Mouse (Mus musculus) heart, embryonic 10.5 days (tissue): Measurements from ENCODE around the gene Ccr10. TPM values are rescaled to one million over a fixed set of nuclear protein-coding genes. Genes with fewer than 3 reads are reported as not detected.
"Not testable (repeated sequence)": the region's sequence is repeated elsewhere in the genome, so short reads cannot be mapped to it uniquely, and the experiment has no call there.

Source experiments
- DNase-seq: peaks from one replicate; pipeline ENCODE4 v3.0.0-alpha.2; 2017; ENCODE audit warnings: low spot score
- H3K27ac ChIP-seq: fragments of 300-500 bp; sonication (generic); 2 replicates; pipeline ENCODE4 v1.5.1; 2016; ENCODE audit warnings: mild to moderate bottlenecking
- H3K27me3 ChIP-seq: fragments of 300-500 bp; sonication (generic); 2 replicates; pipeline ENCODE4 v1.6.1; 2016; ENCODE audit warnings: mild to moderate bottlenecking; ENCODE audit not compliant: poor library complexity, insufficient read depth, severe bottlenecking
- H3K36me3 ChIP-seq: fragments of 300-500 bp; sonication (generic); 2 replicates; pipeline ENCODE4 v1.6.1; 2016; ENCODE audit warnings: mild to moderate bottlenecking, moderate library complexity
- H3K4me1 ChIP-seq: fragments of 300-500 bp; sonication (generic); 2 replicates; pipeline ENCODE4 v1.6.1; 2016; ENCODE audit warnings: mild to moderate bottlenecking
- H3K4me3 ChIP-seq: fragments of 300-500 bp; sonication (generic); 2 replicates; pipeline ENCODE4 v1.5.1; 2016; ENCODE audit warnings: mild to moderate bottlenecking, moderate library complexity
- H3K9me3 ChIP-seq: fragments of 300-500 bp; sonication (generic); 2 replicates; pipeline ENCODE4 v1.6.1; 2016; ENCODE audit warnings: mild to moderate bottlenecking, moderate library complexity
- WGBS: fragments of 180-500 bp; shearing (Covaris S2); methylation state at CpG from one replicate; pipeline ENCODE4 v1.1.7; 2016; 5-methylcytosine and 5-hydroxymethylcytosine counted together
- polyA plus RNA-seq: library from polyadenylated mRNA; unstranded; fragments of >200 nt; fragmentation: Nextera tagmentation; extraction: Ambion mirVana; gene quantifications from 2 replicates; pipeline ENCODE4 v1.2.1, GENCODE M21; 2016

Gene Ccr10
- polyA plus RNA-seq, 1 experiment from 2014 or later = 0.19 TPM

DNA sequence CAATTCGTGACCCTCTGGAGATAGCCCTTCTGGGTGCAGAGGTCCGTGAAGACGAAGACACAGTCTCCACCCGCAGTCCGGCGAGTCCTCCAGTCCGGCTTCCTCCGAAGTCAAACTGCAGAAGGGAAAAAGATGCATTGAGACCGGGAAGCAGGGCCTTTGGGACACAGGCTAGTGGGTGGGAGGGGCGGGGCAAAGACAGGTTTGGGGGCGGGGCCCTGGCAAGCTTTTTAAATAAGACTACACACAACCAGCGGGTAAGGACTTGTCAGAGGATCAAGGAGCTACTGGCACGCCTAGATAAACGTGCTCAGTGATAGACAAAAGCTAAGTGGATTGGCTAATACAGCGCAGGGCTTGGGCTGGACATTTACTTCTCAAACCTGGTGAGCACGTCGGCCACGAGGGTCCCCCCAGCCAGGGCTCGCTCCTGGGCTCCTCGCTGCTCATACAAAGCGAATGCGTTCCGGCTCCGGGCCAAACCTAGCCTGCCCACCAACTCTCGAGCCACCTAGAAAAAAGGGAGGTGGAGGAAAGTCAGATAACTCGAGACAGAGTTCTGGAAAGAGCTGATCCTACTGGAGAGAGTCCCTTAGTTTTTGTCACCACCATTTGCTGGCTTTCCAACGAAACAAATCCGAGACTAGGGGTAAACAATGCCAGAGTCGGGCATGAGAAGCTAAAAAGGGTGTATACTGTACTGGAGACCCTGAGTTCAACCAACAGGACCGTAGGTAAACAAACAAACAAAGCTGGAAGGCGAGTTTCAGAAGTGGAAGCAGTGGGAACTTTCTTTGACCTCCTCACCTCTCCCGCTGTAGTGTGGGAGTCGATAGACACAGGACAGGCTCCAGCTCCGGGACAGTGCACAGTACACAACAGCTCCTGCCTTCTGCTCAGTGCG lies 10.3 kb downstream of the Ccr10 start:
- no peak for DNase-seq
- Histone ChIP-seq H3K9me3 (no peaks in the 10 kb centered on the region), H3K27ac (no peak overlapping the region), H3K27me3 (peaks cover 94% of the 10 kb centered on the region), H3K36me3 (peaks cover 56% of the 10 kb centered on the region), H3K4me3 (peak overlapping the region; percentile 57), H3K4me1 (peaks cover 51% of the 10 kb centered on the region)
- 16% methylated on average over 35 of the region's 35 CpGs for WGBS

DNA sequence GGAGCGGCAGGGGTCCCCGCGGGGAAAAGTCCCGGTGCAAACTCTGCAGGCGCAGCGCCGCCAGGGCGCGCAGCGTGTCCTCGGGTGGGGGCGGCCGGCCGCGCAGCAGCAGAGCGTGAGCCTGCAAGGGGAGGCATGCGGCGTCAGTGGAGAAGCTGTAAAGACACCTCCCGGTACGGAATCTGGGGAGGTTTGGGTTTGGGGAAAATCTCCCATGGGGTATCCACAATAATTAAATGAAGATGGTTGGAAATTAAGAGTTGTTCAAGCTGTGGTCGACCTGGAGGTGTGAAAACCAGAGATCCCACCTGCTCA lies 10.9 kb downstream of the Ccr10 start:
- H3K4me3 ChIP-seq = peak overlapping the region; percentile 57
- WGBS = 13% methylated on average over 21 of the region's 21 CpGs
- peaks cover 56% of the 10 kb centered on the region for H3K36me3 ChIP-seq
- H3K27me3 ChIP-seq = peaks cover 87% of the 10 kb centered on the region
- peak overlapping the region; percentile 60; the same call in 1 of the 2 replicates for H3K27ac ChIP-seq
- no peak for DNase-seq
- H3K4me1 ChIP-seq = peaks cover 45% of the 10 kb centered on the region
- no peaks in the 10 kb centered on the region for H3K9me3 ChIP-seq

DNA sequence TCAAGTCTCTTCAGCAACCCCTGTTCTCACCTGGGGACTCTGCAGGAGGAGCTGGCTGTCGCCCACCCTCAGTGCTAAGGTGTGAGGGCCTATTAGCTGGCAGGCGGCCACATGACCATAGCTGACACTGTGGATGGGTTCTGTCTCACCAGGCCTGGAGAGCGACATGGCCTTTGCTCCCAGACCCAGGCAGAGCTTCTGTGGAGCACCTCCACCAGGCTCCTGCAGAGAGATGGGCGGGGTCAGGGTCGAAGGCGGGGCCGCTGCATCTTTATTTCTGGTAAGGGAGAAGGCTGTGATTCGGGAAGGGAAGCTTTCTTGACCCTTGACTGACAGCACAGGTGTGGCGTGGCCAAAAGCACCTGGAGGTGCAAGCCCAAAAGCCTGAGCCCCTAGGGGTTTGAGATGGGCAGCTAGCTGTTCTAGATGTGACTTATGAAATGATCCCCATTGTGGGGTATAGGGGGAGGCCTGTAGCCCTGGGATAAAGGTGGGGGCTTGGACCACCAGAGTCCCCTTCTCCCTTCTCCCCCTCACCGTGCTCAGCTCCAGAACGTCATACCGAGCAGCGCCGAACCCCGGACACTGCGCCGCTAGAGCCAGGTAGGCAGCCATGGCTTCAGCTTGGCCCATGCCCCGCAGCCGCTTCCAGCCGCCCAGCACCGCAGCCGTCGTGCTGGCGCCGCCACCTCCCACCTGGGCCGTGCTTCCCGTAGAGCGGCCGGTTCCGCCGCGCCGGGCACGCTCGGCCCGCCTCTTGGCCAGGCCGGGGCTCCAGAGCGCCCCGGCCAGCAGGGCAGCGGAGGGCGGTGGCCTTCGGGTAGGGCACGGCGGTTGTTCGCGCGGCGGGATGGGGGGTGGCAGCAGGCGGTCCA lies 11.5 kb downstream of the Ccr10 start:
- DNase-seq = no peak
- H3K4me3 ChIP-seq = peak overlapping the region; percentile 57

DNA sequence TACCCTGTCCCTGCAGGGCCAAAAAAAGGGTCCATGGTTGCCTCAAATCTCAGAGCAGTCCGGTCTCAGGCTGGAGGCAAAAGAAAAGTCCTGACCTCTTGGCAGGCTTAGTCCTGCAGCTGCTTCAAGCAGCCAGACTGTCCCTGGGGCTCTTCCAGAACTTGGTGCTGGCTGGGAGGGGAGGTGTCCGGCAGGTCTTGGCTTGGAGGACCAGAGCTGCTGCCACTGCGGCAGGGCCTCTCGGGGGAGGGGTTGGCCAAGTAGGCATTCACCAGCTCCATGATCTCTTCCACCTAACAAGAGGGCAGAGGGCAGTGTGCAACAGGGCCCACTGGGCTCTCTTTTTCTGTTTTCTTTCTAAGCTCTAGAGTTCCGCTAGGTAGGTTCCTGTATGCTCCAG lies 12.5 kb downstream of the Ccr10 start:
- 73% methylated on average over 5 of the region's 5 CpGs for WGBS
- DNase-seq = no peak
- H3K9me3 ChIP-seq = no peaks in the 10 kb centered on the region
- H3K27me3 ChIP-seq = peaks cover 74% of the 10 kb centered on the region
- H3K36me3 ChIP-seq = peaks cover 50% of the 10 kb centered on the region
- no peak overlapping the region for H3K27ac ChIP-seq
- H3K4me3 ChIP-seq = no peak overlapping the region
- H3K4me1 ChIP-seq = peaks cover 32% of the 10 kb centered on the region

More for the DNA sequence above, 11.5 kb downstream of the Ccr10 start:
- peaks cover 82% of the 10 kb centered on the region for H3K27me3 ChIP-seq
- no peaks in the 10 kb centered on the region for H3K9me3 ChIP-seq
- 17% methylated on average over 47 of the region's 49 CpGs for WGBS
- H3K4me1 ChIP-seq = peaks cover 39% of the 10 kb centered on the region
- peaks cover 56% of the 10 kb centered on the region for H3K36me3 ChIP-seq
- peak overlapping the region; percentile 60 for H3K27ac ChIP-seq

DNA sequence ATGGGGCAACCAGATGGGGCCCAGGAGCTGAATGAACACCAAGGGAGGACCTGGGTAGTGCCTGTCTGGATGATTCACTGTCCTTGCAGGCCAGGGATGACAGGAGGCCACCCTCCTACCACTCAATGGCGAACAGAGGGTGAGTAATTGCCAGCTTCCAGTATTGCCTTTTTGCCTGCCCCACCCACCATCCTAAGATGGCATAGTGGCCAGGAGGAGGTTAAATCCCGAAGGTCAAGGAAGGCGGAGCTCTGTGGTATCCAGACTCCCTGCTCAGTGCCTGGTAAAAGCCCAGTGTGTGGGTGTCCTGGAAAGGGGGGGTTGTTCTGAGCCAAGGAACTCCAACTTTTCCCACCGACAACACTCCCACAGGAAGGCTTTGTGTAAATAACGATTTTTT lies 12.9 kb downstream of the Ccr10 start:
- H3K9me3 ChIP-seq = no peaks in the 10 kb centered on the region
- no peak for DNase-seq
- peaks cover 29% of the 10 kb centered on the region for H3K4me1 ChIP-seq
- H3K27ac ChIP-seq = no peak overlapping the region
- H3K36me3 ChIP-seq = peaks cover 45% of the 10 kb centered on the region
- 53% methylated on average over 5 of the region's 5 CpGs for WGBS
- peaks cover 74% of the 10 kb centered on the region for H3K27me3 ChIP-seq
- no peak overlapping the region for H3K4me3 ChIP-seq

DNA sequence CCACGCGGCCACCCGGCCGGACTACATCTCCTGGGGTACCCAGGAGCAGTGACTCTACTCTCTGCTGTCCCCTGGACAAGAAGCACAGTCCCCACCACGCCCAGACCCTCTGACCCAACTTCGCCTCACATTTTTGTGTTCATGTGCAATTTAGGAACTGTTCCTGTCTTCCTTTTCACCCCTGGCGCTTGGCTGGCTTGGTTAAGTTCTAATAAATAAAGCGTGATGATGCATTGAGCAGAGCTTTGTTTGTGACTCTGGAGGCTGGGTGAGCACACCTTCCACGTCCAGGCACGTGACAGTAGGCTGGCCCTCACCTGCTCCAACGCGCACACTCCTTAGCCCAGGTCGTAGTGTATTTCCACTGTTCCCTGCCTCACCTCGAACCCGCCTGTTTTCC lies 13.7 kb downstream of the Ccr10 start:
- Histone ChIP-seq H3K27me3 (peaks cover 71% of the 10 kb centered on the region), H3K36me3 (peaks cover 38% of the 10 kb centered on the region), H3K27ac (no peak overlapping the region), H3K9me3 (no peaks in the 10 kb centered on the region), H3K4me3 (no peak overlapping the region), H3K4me1 (peaks cover 30% of the 10 kb centered on the region)
- WGBS = 86% methylated on average over 15 of the region's 15 CpGs
- no peak for DNase-seq

DNA sequence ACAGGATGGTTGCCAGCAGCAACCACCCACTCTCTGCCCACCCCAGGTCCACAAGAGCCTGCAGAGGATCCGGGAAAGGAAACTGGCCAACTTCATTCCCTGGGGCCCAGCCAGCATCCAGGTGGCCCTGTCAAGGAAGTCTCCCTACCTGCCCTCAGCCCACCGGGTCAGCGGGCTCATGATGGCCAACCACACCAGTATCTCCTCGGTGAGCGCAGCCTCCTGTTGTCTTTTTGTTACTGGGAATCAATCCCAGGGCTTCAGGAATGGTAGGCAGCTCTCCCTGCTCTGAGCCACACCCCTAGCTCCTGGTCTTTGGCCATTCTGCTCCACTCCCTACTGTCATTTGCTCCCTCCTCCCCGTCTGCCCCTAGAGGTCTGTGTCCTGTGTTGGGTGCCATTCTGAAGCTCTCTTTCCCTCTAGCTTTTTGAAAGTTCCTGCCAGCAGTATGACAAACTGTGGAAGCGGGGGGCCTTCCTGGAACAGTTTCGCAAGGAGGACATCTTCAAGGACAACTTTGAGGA lies 14.2 kb downstream of the Ccr10 start:
- peaks cover 33% of the 10 kb centered on the region for H3K36me3 ChIP-seq
- not testable (repeated sequence) for H3K4me3 ChIP-seq, DNase-seq, H3K27ac ChIP-seq, H3K9me3 ChIP-seq
- 68% methylated on average over 8 of the region's 8 CpGs for WGBS
- peaks cover 35% of the 10 kb centered on the region for H3K4me1 ChIP-seq
- peaks cover 71% of the 10 kb centered on the region for H3K27me3 ChIP-seq

DNA sequence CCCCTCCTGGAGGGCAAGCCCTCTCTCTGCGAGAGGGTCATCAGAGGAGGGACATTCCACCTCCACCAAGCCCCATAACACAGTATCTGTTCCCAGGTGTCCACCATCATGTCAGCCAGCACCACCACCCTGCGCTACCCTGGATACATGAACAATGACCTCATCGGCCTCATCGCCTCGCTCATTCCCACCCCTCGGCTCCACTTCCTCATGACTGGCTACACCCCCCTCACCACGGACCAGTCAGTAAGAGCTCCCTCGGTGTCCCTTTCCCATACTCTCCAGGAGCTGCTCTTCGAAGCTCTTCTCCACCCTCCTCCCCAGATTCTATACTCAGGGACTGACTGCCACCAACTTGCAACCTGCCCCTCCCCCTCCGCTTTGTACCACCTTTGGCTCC lies 15.1 kb downstream of the Ccr10 start:
- H3K36me3 ChIP-seq = peaks cover 33% of the 10 kb centered on the region
- peaks cover 64% of the 10 kb centered on the region for H3K27me3 ChIP-seq
- H3K9me3 ChIP-seq, H3K4me3 ChIP-seq, H3K27ac ChIP-seq, DNase-seq: not testable (repeated sequence)
- WGBS = 66% methylated on average over 9 of the region's 10 CpGs
- H3K4me1 ChIP-seq = peaks cover 36% of the 10 kb centered on the region

DNA sequence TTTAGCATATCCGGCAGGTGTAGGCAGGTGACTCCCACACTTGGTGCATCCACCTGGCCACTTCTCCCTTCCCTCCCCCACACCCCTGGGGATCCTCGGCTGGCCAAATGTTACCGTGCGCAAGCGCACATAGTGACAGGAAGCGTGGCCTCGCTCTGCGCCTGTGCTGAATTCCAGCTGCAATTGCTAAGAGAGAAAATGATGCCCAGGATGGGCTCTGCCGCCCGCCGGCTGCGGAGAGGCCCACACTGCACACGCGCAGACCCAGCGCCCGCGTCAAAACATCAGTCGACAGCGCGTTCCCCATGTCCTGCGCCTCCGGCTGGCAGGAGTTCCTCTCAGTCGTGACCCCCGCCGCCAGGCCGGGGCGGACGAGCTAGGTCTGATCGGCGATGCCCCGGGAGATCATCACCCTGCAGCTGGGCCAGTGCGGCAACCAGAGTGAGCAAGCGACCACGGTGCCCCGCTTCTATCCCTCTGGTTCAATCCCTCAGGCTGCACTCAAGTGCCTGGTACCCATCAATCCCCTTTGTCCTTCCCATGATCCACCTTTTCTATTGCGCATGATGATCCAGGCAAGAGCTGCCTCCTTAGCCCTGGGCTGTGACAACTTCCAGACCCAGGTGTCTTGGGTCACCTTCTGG lies 19.4 kb downstream of the Ccr10 start, which contains the start of gene Tubg2:
Tubg2 (plus strand) TSS at position 180 of the 644 bp plus-strand sequence.
- 2% methylated on average over 36 of the region's 36 CpGs for WGBS
- Histone ChIP-seq H3K36me3 (no peaks in the 10 kb centered on the region), H3K4me1 (peaks cover 12% of the 10 kb centered on the region), H3K27ac (peak within 1 kb of the TSS; percentile 82), H3K27me3 (peaks cover 21% of the 10 kb centered on the region), H3K9me3 (no peaks in the 10 kb centered on the region), H3K4me3 (peak within 1 kb of the TSS; percentile 59)
- peak; percentile 86 for DNase-seq

DNA sequence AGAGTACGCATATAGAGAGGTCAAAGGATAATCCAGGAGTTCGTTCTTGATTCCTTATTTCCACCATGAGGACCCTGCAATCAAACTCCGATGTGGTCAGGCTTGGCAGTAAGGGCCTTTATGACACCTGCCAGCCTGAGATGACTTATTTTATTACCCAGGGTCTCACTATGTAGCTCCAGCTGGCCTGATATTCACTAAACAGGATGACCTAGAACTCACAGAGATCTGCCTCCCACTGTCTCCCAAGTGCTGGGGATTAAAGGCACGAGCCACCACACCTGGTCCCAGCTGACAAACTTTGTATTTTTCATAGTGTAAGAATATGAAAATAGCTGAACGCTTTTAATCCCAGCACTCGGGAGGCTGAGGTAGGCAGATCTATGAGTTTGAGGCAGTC lies 20.1 kb downstream of the Ccr10 start:
- Histone ChIP-seq H3K27ac (no peak overlapping the region), H3K9me3 (no peaks in the 10 kb centered on the region), H3K4me3 (no peak overlapping the region), H3K4me1 (peaks cover 12% of the 10 kb centered on the region), H3K36me3 (no peaks in the 10 kb centered on the region), H3K27me3 (peaks cover 18% of the 10 kb centered on the region)
- no peak for DNase-seq
- 67% methylated on average over 6 of the region's 6 CpGs for whole genome bisulfite sequencing

DNA sequence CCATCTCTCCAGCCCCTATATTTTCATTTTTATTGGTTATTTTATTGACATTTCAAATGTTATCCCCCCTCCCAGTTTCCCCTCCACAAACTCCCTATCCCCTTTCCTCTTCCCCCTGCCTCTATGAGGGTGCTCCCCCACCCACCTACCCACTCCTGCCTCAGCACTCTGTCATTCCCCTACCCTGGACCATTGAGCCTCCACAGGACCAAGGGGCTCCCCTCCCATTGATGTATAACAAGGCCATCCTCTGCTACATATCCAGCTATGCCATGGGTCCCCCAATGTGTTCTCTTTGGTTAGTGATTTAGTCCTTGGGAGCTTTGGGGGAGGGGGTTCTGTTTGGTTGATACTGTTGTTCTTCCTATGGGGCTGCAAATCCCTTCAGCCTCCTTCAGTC lies 20.6 kb downstream of the Ccr10 start:
- H3K4me1 ChIP-seq = peaks cover 12% of the 10 kb centered on the region
- DNase-seq = no peak
- H3K9me3 ChIP-seq = no peaks in the 10 kb centered on the region
- no peaks in the 10 kb centered on the region for H3K36me3 ChIP-seq
- peaks cover 18% of the 10 kb centered on the region for H3K27me3 ChIP-seq
- no peak overlapping the region for H3K27ac ChIP-seq
- no peak overlapping the region for H3K4me3 ChIP-seq

DNA sequence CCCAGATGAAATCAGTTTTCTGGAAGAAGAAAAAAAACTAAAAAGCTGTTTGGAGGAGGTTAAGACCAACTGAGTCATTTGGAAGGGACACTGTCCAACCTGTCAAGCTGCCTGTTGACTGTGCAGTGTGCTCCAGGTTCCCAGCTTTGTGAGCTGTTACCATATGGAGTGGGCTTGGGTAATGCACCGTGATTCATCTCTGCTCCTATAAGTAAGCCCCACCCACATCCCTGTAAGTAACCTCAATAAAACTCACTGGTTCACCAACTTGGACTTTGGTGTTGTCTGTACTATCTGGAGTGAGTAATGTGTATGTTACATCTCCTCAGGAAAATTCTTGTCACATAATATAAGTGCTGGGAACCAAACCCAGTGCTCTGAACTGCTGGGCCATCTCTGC lies 22.4 kb downstream of the Ccr10 start:
- 71% methylated on average over 1 of the region's 1 CpGs for WGBS

More for the DNA sequence above, 22.4 kb downstream of the Ccr10 start:
- H3K36me3 ChIP-seq = no peaks in the 10 kb centered on the region
- DNase-seq = no peak
- no peak overlapping the region for H3K27ac ChIP-seq
- H3K4me3 ChIP-seq = no peak overlapping the region
- peaks cover 16% of the 10 kb centered on the region for H3K27me3 ChIP-seq
- H3K9me3 ChIP-seq = no peaks in the 10 kb centered on the region
- peaks cover 21% of the 10 kb centered on the region for H3K4me1 ChIP-seq
